Mouse (Mus musculus) midbrain, embryonic 15.5 days (tissue): ENCODE data around the gene Rbm25. TPM values are rescaled to one million over a fixed set of nuclear protein-coding genes. Genes with fewer than 3 reads are reported as not detected.
A peak's percentile ranks its signal among the peaks of the same experiment; 100 is the strongest.
"Not testable (repeated sequence)": the region's sequence is repeated elsewhere in the genome, so short reads cannot be mapped to it uniquely, and the experiment has no call there.

ENCODE experiments used
- ATAC-seq: fragments of 200-750 bp; cut with Nextera tagmentation; replicated peaks from 2 replicates; pipeline ENCODE4 v1.8.0; 2017; ENCODE audit warnings: moderate TSS enrichment
- H3K27ac ChIP-seq: fragments of 300-500 bp; sonication (generic); 2 replicates; pipeline ENCODE4 v1.5.1; 2015; ENCODE audit warnings: mild to moderate bottlenecking, inconsistent platforms
- H3K27me3 ChIP-seq: fragments of 300-500 bp; sonication (generic); replicated peaks from 2 replicates; pipeline ENCODE4 v1.6.1; 2015; ENCODE audit warnings: inconsistent platforms
- H3K36me3 ChIP-seq: fragments of 300-500 bp; sonication (generic); replicated peaks from 2 replicates; pipeline ENCODE4 v1.6.1; 2015; ENCODE audit warnings: inconsistent platforms
- H3K4me1 ChIP-seq: fragments of 300-500 bp; sonication (generic); 2 replicates; pipeline ENCODE4 v1.6.1; 2015; ENCODE audit warnings: inconsistent platforms
- H3K4me2 ChIP-seq: fragments of 300-500 bp; sonication (generic); 2 replicates; pipeline ENCODE4 v1.6.1; 2015; ENCODE audit warnings: inconsistent platforms, mild to moderate bottlenecking, moderate library complexity
- H3K4me3 ChIP-seq: fragments of 300-500 bp; sonication (generic); 2 replicates; pipeline ENCODE4 v1.5.1; 2015; ENCODE audit warnings: mild to moderate bottlenecking, inconsistent platforms
- H3K9ac ChIP-seq: fragments of 300-500 bp; sonication (generic); 2 replicates; pipeline ENCODE4 v1.6.1; 2015; ENCODE audit warnings: mild to moderate bottlenecking, inconsistent platforms
- H3K9me3 ChIP-seq: fragments of 300-500 bp; sonication (generic); 2 replicates; pipeline ENCODE4 v1.6.1; 2016; ENCODE audit warnings: inconsistent platforms
- WGBS: fragments of 180-500 bp; shearing (Covaris S2); methylation state at CpG from one replicate; pipeline ENCODE4 v1.1.7; 2015; ENCODE audit warnings: mixed read lengths; 5-methylcytosine and 5-hydroxymethylcytosine counted together
- polyA plus RNA-seq: library from polyadenylated mRNA; unstranded; fragments of >200 nt; fragmentation: Nextera tagmentation; extraction: Ambion mirVana; gene quantifications from 2 replicates; pipeline ENCODE4 v1.2.1, GENCODE M21; 2015

Rbm25 gene
- polyA plus RNA-seq, 1 experiment from 2014 or later = 266 TPM

GRCm38 (mm10) chr12:83618981-83619380 lies 12.1 kb upstream of the Rbm25 start:
- 81% methylated on average over 2 of the region's 2 CpGs for WGBS
- Histone ChIP-seq H3K36me3 (no peaks in the 10 kb centered on the region), H3K9me3 (no peaks in the 10 kb centered on the region), H3K9ac (no peak overlapping the region), H3K4me1 (no peaks in the 10 kb centered on the region), H3K27me3 (no peaks in the 10 kb centered on the region), H3K4me2 (no peak overlapping the region), H3K27ac (no peak overlapping the region), H3K4me3 (no peak overlapping the region)
- no peak for ATAC-seq

GRCm38 (mm10) chr12:83620694-83621093 lies 10.3 kb upstream of the Rbm25 start:
- not testable (repeated sequence) for ATAC-seq, H3K27ac ChIP-seq, H3K36me3 ChIP-seq, H3K9me3 ChIP-seq, H3K9ac ChIP-seq, H3K4me1 ChIP-seq, H3K4me2 ChIP-seq, H3K27me3 ChIP-seq, H3K4me3 ChIP-seq
- 68% methylated on average over 23 of the region's 23 CpGs for WGBS

GRCm38 (mm10) chr12:83622031-83622755 lies 8.8 kb upstream of the Rbm25 start:
- H3K9me3 ChIP-seq = no peaks in the 10 kb centered on the region
- H3K4me3 ChIP-seq = no peak overlapping the region
- no peak for ATAC-seq
- H3K27me3 ChIP-seq = no peaks in the 10 kb centered on the region
- no peak overlapping the region for H3K4me2 ChIP-seq
- no peak overlapping the region for H3K27ac ChIP-seq
- H3K9ac ChIP-seq = no peak overlapping the region
- H3K4me1 ChIP-seq = no peaks in the 10 kb centered on the region
- 86% methylated on average over 6 of the region's 6 CpGs for WGBS
- H3K36me3 ChIP-seq = no peaks in the 10 kb centered on the region

- no peaks in the 10 kb centered on the region for H3K36me3 ChIP-seq
- no peak for ATAC-seq
- no peak overlapping the region for H3K9ac ChIP-seq
- WGBS = 89% methylated on average over 1 of the region's 1 CpGs
- no peak overlapping the region for H3K4me2 ChIP-seq
- H3K27ac ChIP-seq = no peak overlapping the region
- H3K4me3 ChIP-seq = no peak overlapping the region
- H3K9me3 ChIP-seq = no peaks in the 10 kb centered on the region
- H3K4me1 ChIP-seq = no peaks in the 10 kb centered on the region
- no peaks in the 10 kb centered on the region for H3K27me3 ChIP-seq
Observed at GRCm38 (mm10) chr12:83624321-83624720, 6.7 kb upstream of the Rbm25 start.

- peaks cover 9% of the 10 kb centered on the region for H3K4me1 ChIP-seq
- WGBS = under 1% methylated on average over 66 of the region's 68 CpGs
- ATAC-seq = peak; percentile 100
- peak overlapping the region; percentile 90 for H3K9ac ChIP-seq
- 0 out of 2 replicates have a peak, but pooled peaks cover 7% of the 10 kb centered on the region for H3K36me3 ChIP-seq
- H3K4me2 ChIP-seq = peak overlapping the region; percentile 62
- no peaks in the 10 kb centered on the region for H3K27me3 ChIP-seq
- H3K4me3 ChIP-seq = peak overlapping the region; percentile 88
- H3K27ac ChIP-seq = peak overlapping the region; percentile 97
- no peaks in the 10 kb centered on the region for H3K9me3 ChIP-seq
Observed at GRCm38 (mm10) chr12:83631743-83632679, 975 bp downstream of the Rbm25 start.

GRCm38 (mm10) chr12:83632680-83633025 lies 1.6 kb downstream of the Rbm25 start:
- H3K4me3 ChIP-seq = peak overlapping the region; percentile 88
- ATAC-seq = peak; percentile 72
- peak overlapping the region; percentile 97 for H3K27ac ChIP-seq
- no peaks in the 10 kb centered on the region for H3K9me3 ChIP-seq
- under 1% methylated on average over 20 of the region's 20 CpGs for WGBS
- peak overlapping the region; percentile 62 for H3K4me2 ChIP-seq
- H3K4me1 ChIP-seq = peaks cover 9% of the 10 kb centered on the region
- H3K27me3 ChIP-seq = no peaks in the 10 kb centered on the region
- 0 out of 2 replicates have a peak, but pooled peaks cover 11% of the 10 kb centered on the region for H3K36me3 ChIP-seq
- H3K9ac ChIP-seq = peak overlapping the region; percentile 90

GRCm38 (mm10) chr12:83633807-83634206 lies 2.8 kb downstream of the Rbm25 start:
- Histone ChIP-seq H3K4me2 (peak overlapping the region; percentile 62), H3K27ac (no peak overlapping the region), H3K36me3 (peaks cover 16% of the 10 kb centered on the region; the same call in 1 of the 2 replicates), H3K4me1 (peaks cover 9% of the 10 kb centered on the region), H3K9me3 (no peaks in the 10 kb centered on the region), H3K4me3 (peak overlapping the region; percentile 88; the same call in 1 of the 2 replicates), H3K9ac (no peak overlapping the region), H3K27me3 (no peaks in the 10 kb centered on the region)
- WGBS = 45% methylated on average over 2 of the region's 2 CpGs
- no peak for ATAC-seq

GRCm38 (mm10) chr12:83641233-83641632 lies 10.2 kb downstream of the Rbm25 start:
- no peaks in the 10 kb centered on the region for H3K27me3 ChIP-seq
- H3K4me1 ChIP-seq = no peaks in the 10 kb centered on the region
- H3K4me2 ChIP-seq = no peak overlapping the region
- no peak for ATAC-seq
- H3K9ac ChIP-seq = no peak overlapping the region
- H3K4me3 ChIP-seq = no peak overlapping the region
- no peaks in the 10 kb centered on the region for H3K9me3 ChIP-seq
- no peak overlapping the region for H3K27ac ChIP-seq
- H3K36me3 ChIP-seq = peaks cover 44% of the 10 kb centered on the region; the same call in 1 of the 2 replicates
- WGBS = 95% methylated on average over 2 of the region's 2 CpGs

GRCm38 (mm10) chr12:83643116-83643515 lies 12.1 kb downstream of the Rbm25 start:
- Histone ChIP-seq H3K27ac (no peak overlapping the region), H3K9me3 (no peaks in the 10 kb centered on the region), H3K9ac (no peak overlapping the region), H3K4me1 (no peaks in the 10 kb centered on the region), H3K27me3 (no peaks in the 10 kb centered on the region), H3K36me3 (peaks cover 39% of the 10 kb centered on the region; the same call in 1 of the 2 replicates), H3K4me2 (no peak overlapping the region), H3K4me3 (no peak overlapping the region)
- no peak for ATAC-seq
- WGBS = 89% methylated on average over 1 of the region's 1 CpGs

GRCm38 (mm10) chr12:83650346-83650745 lies 19.3 kb downstream of the Rbm25 start:
- Histone ChIP-seq H3K4me1 (no peaks in the 10 kb centered on the region), H3K4me2 (no peak overlapping the region), H3K27ac (no peak overlapping the region), H3K9me3 (no peaks in the 10 kb centered on the region), H3K36me3 (peaks cover 42% of the 10 kb centered on the region), H3K27me3 (no peaks in the 10 kb centered on the region), H3K4me3 (no peak overlapping the region), H3K9ac (no peak overlapping the region)
- WGBS = 96% methylated on average over 3 of the region's 3 CpGs
- no peak for ATAC-seq

GRCm38 (mm10) chr12:83651414-83651813 lies 20.4 kb downstream of the Rbm25 start:
- Histone ChIP-seq H3K27me3 (no peaks in the 10 kb centered on the region), H3K27ac (no peak overlapping the region), H3K36me3 (peaks cover 37% of the 10 kb centered on the region), H3K9me3 (no peaks in the 10 kb centered on the region), H3K9ac (no peak overlapping the region), H3K4me3 (no peak overlapping the region), H3K4me1 (no peaks in the 10 kb centered on the region), H3K4me2 (no peak overlapping the region)
- ATAC-seq = no peak

GRCm38 (mm10) chr12:83685466-83685865 lies 54.4 kb downstream of the Rbm25 start:
- no peak overlapping the region for H3K9ac ChIP-seq
- no peaks in the 10 kb centered on the region for H3K9me3 ChIP-seq
- peaks cover 14% of the 10 kb centered on the region for H3K36me3 ChIP-seq
- no peak for ATAC-seq
- H3K27ac ChIP-seq = no peak overlapping the region
- H3K27me3 ChIP-seq = no peaks in the 10 kb centered on the region
- WGBS = 94% methylated on average over 1 of the region's 1 CpGs
- H3K4me3 ChIP-seq = no peak overlapping the region
- no peak overlapping the region for H3K4me2 ChIP-seq
- H3K4me1 ChIP-seq = peaks cover 15% of the 10 kb centered on the region
